Mouse (Mus musculus): ENCODE data around the gene Spdye4c.

Spdye4c gene

GRCm38 (mm10) chr2:128590909-128591308 lies at the start of gene Spdye4c:
Gene Spdye4c, plus strand, starts transcription at chr2:128591209.
- no peak for DNase-seq

- DNase-seq = no peak
These were observed 47.5 kb upstream of the Spdye4c start for GRCm38 (mm10) chr2:128543495-128543894.

GRCm38 (mm10) chr2:128544421-128545137 lies 46.4 kb upstream of the Spdye4c start:
- DNase-seq = peak; percentile 17

- DNase-seq = no peak
These were observed 45.6 kb upstream of the Spdye4c start for GRCm38 (mm10) chr2:128545447-128545846.

GRCm38 (mm10) chr2:128547079-128547478 lies 43.9 kb upstream of the Spdye4c start:
- DNase-seq = no peak

GRCm38 (mm10) chr2:128548262-128548661 lies 42.7 kb upstream of the Spdye4c start:
- DNase-seq = no peak

GRCm38 (mm10) chr2:128549561-128549960 lies 41.4 kb upstream of the Spdye4c start:
- DNase-seq = no peak

- no peak for DNase-seq
These were observed 41.0 kb upstream of the Spdye4c start for GRCm38 (mm10) chr2:128549963-128550362.

GRCm38 (mm10) chr2:128552080-128552791 lies 38.8 kb upstream of the Spdye4c start:
- DNase-seq = no peak

GRCm38 (mm10) chr2:128552798-128553720 lies 38.0 kb upstream of the Spdye4c start:
- no peak for DNase-seq

- no peak for DNase-seq
These were observed 35.9 kb upstream of the Spdye4c start for GRCm38 (mm10) chr2:128555082-128555481.

GRCm38 (mm10) chr2:128564195-128564594 lies 26.8 kb upstream of the Spdye4c start:
- DNase-seq = no peak

GRCm38 (mm10) chr2:128565904-128566303 lies 25.1 kb upstream of the Spdye4c start:
- no peak for DNase-seq

- peak; percentile 20 for DNase-seq
These were observed 24.5 kb upstream of the Spdye4c start for GRCm38 (mm10) chr2:128566304-128567147.

- DNase-seq = no peak
These were observed 23.0 kb upstream of the Spdye4c start for GRCm38 (mm10) chr2:128568018-128568417.

GRCm38 (mm10) chr2:128568490-128568889 lies 22.5 kb upstream of the Spdye4c start:
- DNase-seq = no peak

- no peak for DNase-seq
These were observed 20.0 kb upstream of the Spdye4c start for GRCm38 (mm10) chr2:128571001-128571400.

GRCm38 (mm10) chr2:128572726-128573624 lies 18.0 kb upstream of the Spdye4c start:
- DNase-seq = peak; percentile 84

- no peak for DNase-seq
These were observed 8.1 kb upstream of the Spdye4c start for GRCm38 (mm10) chr2:128582881-128583280.

- no peak for DNase-seq
These were observed 1.3 kb downstream of the Spdye4c start for GRCm38 (mm10) chr2:128592301-128592700.

GRCm38 (mm10) chr2:128601534-128601933 lies 10.5 kb downstream of the Spdye4c start:
- no peak for DNase-seq
